Mouse (Mus musculus) adrenal gland, postnatal 10 days (tissue): ENCODE measurements around the gene Iglon5. TPM values are rescaled to one million over a fixed set of nuclear protein-coding genes. Genes with fewer than 3 reads are reported as not detected.
A peak's percentile ranks its signal among the peaks of the same experiment; 100 is the strongest.

Experiments used
- DNase-seq: peaks from one replicate; pipeline ENCODE4 v3.0.0; 2021; ENCODE audit warnings: mixed read lengths
- total RNA-seq, 2 experiments: library from RNA; stranded (reverse); gene quantifications; 2 replicates each; pipeline ENCODE4 v1.2.3; 2021

Gene Iglon5
- total RNA-seq, 2 experiments from 2014 or later, result 1.3 to 2.4 TPM

- DNase-seq, result peak; percentile 92
Measured at GRCm38 (mm10) chr7:43465344-43466098, 24.4 kb downstream of the Iglon5 start.

DNA sequence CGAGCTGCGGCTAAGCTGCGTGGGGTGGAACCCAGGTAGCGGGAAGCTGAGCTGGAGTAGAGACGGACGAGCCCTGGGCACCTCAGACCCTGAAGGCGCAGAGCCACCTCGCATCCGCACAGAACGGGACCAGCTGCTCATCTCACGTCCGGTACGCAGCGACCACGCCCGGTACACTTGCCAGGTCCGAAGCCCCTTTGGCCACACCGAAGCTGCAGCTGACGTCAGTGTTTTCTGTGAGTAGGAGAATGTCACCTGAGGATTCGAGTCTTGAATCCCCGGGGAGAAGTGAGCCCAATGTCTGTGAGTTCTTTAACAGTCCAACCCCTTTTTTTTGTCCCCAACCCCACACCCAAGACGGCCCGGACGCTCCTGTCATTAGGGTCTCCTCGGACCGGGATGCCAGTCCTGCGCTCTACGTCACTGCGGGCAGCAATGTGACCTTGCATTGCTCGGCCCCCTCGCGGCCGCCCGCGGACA, 25.0 kb downstream of the Iglon5 start:
- no peak for DNase-seq

DNA sequence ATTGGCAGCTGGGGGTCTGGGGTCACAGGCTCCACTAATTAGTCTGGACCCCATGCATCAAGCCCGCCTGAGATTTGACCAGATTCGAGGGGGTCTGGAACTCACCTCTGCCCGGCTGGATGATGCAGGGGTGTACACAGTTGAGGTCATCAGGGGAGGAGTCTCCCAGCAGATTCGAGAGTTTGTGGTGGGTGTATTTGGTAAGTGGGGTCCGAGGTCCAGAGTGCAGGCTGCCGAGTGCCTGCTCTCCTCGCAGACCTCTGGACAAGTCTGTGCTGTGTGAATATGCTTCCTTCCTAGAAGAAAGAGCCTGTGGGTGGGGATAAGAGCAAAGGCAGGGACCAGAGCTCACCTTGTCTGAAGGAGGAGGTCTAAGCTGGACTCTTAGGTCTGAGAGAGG, 25.9 kb downstream of the Iglon5 start:
- no peak for DNase-seq

GRCm38 (mm10) chr7:43462851-43463250, 27.0 kb downstream of the Iglon5 start, which contains the start of gene Vsig10l:
Vsig10l (plus strand) TSS chr7:43463151.
- no peak for DNase-seq

- no peak for DNase-seq
Measured at GRCm38 (mm10) chr7:43454371-43454770, 35.5 kb downstream of the Iglon5 start.

DNA sequence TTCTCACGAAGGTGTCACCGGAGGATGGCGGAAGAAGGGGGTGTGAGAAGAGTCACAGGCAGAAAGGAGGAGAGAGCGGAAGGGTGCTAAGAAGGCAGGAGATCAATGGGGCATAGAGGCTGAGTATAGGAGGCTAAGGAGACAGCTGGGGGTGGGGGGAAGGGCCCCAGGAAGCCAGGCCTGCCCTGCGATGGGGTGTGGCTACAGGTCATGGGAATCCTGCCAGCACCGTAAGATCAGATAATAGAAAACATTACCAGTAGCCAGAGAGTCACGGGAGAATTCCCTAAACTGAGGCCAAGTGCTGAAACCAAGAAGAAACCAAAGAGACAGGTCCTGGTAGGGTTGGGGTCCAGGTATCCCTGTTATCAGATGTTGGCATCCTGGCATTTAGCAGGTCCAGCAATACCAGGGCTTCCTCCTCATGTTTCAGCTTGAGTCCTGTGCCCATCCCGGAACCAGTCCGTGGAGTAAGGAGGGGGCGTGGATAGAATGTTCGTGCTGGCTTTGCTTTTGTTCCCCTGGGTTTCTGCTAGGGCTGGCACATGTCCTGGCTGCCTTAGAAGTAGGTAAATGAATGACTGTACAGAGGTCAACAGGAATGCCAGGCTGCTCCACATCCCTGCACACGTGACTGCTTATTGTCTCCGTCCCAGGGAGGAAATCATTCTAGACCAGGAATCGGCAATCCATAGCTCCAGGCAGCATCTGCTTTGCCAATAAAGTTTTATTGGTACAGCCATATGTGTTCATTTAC, 36.1 kb downstream of the Iglon5 start:
- DNase-seq, result peak; percentile 58

DNA sequence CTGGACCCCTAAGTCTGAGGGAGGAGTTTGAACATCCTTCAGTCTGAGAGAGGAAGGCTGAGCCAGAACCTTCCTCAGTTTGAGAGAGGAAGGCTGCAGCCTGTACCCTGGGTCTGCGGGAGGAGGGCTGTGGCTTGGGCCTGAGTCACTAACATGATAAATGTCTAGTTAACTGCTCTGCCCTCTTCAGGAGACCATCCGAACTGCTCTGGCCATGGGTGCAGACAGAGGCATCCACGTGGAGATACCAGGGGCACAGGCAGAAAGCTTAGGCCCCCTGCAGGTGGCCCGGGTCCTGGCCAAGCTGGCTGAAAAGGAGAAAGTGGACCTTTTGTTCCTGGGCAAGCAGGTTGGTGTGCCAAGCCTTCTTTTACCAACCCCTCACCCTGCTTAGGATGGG, 37.3 kb downstream of the Iglon5 start:
- DNase-seq, result peak; percentile 58

DNA sequence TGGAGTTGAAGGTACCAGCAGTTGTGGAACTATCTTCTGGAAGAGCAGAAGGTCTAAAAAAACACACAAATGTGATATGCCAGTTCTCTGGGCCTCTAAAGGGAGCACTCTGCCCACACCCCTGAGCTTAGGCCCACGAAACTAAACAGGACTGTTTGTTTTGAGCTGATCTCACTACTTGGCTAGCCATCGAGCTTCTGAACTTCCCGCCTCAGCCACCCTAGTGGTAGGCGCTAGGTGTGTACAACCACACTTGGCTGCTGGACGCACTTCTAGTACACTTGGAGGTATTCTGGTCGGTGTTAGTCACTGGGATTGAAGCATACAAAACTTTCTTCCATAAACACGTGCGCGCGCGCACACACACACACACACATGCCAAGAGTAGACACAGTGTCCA, 38.1 kb downstream of the Iglon5 start:
- no peak for DNase-seq

- DNase-seq, result no peak
Measured at GRCm38 (mm10) chr7:43449811-43450210, 40.1 kb downstream of the Iglon5 start.

DNA sequence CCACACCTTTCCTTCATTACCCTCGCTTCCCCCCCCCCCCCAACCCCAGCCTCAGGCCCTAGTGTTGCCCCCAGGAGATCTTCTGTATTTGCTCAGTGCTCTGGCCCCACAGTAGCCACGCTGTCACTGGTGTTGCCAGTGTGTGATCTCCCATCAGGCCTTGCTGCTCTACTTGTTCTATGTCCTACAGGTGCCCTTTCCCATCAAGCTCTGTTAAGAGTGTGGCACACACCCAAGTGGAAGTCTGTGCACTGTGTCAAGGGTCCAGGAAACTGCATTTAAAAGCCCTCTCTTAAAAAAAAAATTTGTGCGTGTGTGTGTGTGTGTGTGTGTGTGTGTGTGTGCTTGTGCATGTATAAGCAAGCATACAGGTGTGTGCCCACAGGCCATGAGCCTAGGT, 41.6 kb downstream of the Iglon5 start:
- no peak for DNase-seq

- no peak for DNase-seq
Measured at GRCm38 (mm10) chr7:43447801-43448200, 42.1 kb downstream of the Iglon5 start.

GRCm38 (mm10) chr7:43443917-43444293, 46.0 kb downstream of the Iglon5 start, which contains the start of the genes Etfb and Gm45233:
Etfb (plus strand) TSS chr7:43444083.
Gm45233 (plus strand) TSS chr7:43444128.
- DNase-seq, result peak; percentile 95

- peak; percentile 89 for DNase-seq
Measured at GRCm38 (mm10) chr7:43443126-43443916, 46.6 kb downstream of the Iglon5 start.

GRCm38 (mm10) chr7:43442684-43443083, 47.2 kb downstream of the Iglon5 start:
- DNase-seq, result peak; percentile 1

GRCm38 (mm10) chr7:43441071-43441470, 48.8 kb downstream of the Iglon5 start:
- DNase-seq, result no peak

DNA sequence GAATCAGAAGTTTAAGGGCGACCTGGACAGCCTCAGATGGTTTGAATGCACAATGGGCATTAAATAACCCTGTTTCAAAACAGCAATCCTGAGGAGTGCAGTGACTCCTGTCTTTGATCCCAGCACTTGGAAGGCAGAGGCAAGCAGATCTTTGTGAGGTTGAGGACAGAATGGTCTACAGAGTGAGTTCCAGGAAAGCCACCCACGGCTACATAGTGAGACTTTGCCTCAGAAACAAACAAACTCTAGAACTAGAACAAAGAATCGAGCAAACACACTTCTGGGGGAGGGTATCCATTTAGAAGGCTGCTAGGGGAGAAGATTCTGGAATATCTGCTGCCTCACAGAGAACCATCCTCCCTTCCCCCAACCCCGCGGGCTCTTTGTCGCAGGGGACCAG, 49.4 kb downstream of the Iglon5 start, which contains the start of gene Cldnd2:
Cldnd2 (plus strand) TSS at position 301 of the 400 bp plus-strand sequence.
- DNase-seq, result no peak

GRCm38 (mm10) chr7:43438611-43439010, 51.3 kb downstream of the Iglon5 start:
- DNase-seq, result no peak

- no peak for DNase-seq
Measured at GRCm38 (mm10) chr7:43436341-43437255, 53.3 kb downstream of the Iglon5 start, which contains the start of gene Nkg7. Nkg7 (plus strand) TSS chr7:43437073.

DNA sequence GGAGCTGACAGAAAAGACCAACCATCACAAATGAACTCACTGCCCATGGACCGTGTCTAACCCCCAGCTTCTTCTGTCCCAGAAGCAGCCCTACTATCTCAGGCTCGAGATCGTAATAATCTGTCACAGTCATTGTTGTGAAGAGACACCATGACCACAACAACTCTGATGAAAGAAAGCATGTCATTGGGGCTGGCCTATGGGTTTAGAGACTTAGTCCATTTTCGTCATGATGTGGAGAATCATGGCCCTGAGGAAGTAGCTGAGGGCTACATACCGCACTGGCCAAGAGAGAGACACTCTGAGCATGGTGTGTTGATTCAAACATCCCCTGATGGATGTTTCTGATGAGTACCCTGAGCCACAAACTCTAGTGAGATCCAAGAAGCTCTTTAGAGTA, 55.2 kb downstream of the Iglon5 start:
- no peak for DNase-seq

DNA sequence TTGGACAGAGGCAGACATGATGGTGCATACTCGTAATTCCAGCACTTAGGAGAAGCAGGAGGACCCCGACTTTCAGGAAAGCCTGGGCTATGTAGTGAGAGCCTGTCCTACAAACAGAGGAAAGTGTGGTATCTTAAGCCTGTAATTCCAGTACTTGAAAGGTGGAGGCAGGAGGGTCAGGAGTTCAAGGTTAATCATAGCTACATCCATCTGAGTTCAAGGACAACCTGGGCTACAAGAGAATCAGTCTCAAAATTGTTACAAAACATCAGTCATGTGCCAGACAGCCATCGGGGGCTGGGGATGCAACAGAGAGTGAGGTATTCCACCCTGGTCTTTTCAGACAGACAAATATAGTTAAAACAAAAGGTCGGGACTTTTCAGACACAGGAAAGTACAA, 57.0 kb downstream of the Iglon5 start:
- DNase-seq, result no peak

DNA sequence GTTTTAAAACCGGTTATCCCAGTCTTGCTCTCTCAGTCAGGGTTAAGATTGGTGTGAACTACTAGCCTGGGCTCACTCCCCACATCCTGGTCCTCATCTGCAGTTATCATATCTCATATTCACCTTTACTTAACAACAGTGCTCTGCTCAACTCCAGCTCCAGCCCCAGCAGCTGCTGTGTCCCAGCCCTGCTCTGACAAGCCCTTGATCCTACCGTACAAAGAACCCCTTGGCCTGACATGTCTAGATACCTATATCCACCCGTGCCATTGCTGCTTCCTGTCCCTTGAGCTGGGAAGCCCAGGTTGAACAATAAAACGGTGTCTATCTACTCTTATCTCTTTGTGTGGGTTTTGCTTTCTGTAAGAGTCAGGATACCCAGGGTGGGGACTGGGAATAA, 60.4 kb downstream of the Iglon5 start:
- DNase-seq, result no peak
